Mouse (Mus musculus): ENCODE results near the gene Fam83e.

Fam83e gene

DNA sequence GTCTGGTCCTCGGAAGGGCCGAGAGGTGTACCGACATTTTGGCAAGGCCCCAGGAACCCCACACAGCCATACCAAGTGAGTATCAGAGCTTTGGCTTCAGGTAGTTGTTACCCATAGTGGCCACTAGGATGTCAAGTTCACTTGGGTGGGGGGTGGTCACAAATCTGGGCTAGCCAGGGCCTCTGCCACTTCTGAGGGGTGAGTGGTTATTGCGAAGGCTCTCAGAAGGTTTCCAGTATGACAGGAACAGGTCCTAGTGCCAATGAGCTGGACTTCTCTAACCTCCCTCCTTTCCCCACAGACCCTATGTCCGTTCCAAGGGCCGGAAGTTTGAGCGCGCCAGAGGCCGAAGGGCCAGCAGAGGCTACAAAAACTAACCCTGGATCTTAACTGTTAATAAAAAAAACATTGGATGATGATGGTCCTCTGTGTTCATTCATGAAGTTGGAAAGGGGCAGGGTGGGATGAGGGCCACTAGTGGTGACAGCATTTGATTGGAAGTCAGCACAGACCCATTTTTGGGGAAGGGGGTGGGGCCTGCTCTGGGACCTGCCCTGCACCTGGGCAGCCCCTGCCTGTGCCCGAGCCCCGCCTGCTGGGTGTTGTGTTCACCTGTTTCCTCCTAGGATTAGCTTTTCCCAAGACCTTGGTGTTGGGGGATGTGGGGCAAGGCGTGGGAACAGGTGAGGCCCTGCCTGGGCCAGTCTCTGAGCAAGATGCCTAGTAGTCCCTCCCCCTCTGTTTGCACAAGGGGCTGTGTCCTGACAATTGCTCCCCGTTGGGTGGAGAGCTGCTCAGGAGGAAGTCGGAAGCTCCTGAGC is at the start of gene Fam83e:
Gene Fam83e (plus strand): TSS at position 800 of the 821 bp plus-strand sequence.
- no peak for DNase-seq

GRCm38 (mm10) chr7:45677627-45678295 is 43.3 kb upstream of the Fam83e start:
- no peak for DNase-seq

- no peak for DNase-seq
Observed at GRCm38 (mm10) chr7:45678513-45678912, 42.5 kb upstream of the Fam83e start.

DNA sequence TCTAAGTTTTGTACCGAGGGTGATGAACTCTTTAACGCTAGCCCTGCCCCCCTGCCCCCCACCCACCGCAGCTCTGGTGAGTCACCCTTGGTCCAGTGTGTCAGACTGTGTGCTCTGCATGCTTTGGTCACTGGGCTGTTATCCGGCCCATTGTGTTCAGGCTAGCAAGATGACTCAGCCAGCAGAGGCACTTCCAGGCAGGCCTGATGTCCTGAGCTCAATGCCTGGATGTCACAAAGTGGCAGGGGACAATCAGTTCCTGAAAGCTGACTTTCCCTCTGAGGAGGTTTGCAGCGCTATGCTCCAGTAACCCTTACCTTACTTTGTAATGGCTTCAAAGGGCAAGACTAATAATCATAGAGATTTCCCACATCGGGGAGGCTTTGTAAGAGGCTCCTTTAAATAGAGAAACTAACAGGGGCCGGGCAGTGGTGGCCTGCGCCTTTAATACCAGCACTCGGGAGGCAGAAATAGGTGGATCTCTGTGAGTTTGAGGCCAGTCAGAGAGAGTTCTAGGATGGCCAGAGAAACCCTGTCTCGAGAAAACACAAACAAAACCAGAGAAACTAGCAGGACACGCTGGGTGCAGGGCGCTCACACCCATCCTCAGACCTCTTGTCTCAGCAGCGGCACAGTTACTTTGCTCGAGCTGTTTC is 40.9 kb upstream of the Fam83e start:
- peak; percentile 21 to 34 for DNase-seq

GRCm38 (mm10) chr7:45681046-45681736 is 39.8 kb upstream of the Fam83e start:
- no peak for DNase-seq

- DNase-seq: peak; percentile 76 to 87
Observed at GRCm38 (mm10) chr7:45682144-45683126, 38.6 kb upstream of the Fam83e start.

DNA sequence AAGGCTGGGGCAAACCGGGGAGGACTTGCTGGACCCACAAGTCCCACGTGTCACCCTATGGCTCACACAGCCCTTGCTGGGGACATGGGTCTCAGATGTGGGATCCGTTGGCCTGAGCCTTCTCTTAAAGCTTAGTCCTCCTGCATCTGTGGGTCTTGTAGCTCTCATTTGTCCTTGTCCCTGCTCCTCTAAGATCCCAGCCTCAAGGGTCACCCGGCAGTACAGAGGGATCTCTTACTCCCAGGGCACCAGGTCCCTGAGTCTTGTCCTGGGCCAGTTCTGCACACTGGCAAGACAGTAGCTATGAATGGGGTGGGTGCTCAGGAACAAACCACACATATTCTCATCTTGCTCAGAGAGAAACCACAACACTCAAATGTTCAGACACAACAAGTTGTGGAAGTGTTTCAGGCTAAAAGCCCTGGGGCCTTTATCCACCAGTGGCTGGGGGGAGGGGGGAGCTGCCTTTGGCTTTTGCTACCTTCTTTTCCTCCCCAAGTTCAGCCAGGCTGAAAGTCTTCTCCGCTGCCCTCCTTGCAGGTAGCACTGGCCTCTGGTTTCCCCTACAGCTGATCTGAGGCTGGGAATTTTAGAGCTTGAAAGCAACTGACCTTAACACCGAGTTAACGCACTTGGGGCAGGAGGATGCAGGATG is 37.5 kb upstream of the Fam83e start, which contains the start of gene Ntn5:
Gene Ntn5 (plus strand): TSS at position 627 of the 655 bp plus-strand sequence.
- no peak for DNase-seq

DNA sequence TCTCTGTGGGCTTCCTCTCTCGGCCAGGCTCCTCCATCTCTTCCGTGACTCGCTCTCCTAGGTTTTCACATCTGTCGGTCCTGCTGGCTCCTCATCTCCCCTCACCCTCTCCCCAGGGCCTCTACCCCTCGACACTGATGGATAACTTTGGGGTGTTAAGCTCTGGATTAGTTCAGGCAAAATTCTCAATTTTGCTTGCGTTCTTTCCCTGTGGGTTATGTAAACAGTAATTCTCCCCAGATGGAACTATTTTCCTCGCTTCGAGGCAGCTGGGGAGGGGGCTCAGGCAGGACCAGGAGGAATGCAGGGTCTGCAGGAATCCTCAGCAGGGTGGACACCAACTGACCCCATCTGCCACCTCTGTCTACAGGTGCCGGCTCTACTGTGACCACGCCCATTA is 35.2 kb upstream of the Fam83e start:
- DNase-seq: no peak

DNA sequence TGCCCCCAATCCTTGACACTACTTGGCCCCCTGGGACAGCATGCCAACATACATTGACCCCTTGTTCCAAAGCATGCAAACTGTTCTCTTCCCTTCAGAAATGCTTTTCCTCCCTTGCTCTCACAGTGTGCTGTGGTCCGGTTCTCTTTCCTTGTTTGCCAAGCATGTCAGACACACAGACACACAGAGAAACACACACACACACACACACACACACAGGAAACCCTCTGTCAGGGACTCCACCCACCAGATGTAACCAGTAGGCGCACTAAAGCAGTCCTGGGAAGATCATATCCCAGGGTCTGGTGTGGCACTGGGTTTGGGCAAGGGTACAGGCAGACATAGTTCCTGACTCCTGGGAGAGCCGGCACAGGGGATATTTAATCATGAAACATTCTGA is 34.2 kb upstream of the Fam83e start:
- DNase-seq: no peak

DNA sequence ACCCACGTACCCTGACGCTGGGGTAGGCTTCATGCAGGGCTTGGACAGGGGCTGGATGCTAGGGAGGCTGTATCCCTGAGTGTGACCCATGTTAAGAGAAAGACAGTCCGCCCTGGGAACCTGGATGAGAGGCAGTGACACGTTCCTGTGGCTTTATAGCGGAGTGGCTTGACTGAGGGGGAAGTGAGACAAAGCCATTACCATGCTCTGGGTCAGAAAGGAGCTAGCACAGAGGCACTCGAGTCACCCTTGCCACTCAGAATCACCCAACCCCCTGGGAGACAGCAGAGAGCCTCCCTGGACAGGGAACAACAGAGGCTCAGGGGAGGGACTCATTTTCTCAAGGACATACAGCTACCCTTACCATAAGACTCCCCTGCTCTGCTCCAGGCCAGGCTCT is 31.9 kb upstream of the Fam83e start:
- DNase-seq: no peak

DNA sequence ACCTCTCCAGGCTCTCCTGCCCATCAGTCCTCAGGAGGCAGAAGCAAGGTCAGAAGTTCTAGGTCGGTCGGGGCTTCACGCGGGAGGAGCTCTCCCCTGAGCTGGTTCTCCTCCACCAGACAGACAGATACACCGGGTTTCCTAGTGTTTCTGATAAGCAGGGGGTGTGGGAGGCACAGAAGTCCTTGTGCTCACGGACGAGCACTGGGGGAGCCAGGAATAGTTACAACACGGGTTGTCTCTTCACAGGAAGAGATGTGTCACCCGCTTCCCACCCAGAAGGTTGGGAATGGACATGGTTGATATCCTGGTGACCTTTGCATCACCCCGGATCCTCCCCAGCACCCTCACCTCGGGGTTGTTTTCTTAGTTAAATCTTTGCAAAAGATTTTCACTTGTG is 31.2 kb upstream of the Fam83e start:
- DNase-seq: peak in 1 of 2 experiments; percentile 26

GRCm38 (mm10) chr7:45692364-45692763 is 28.6 kb upstream of the Fam83e start:
- no peak for DNase-seq

- no peak for DNase-seq
Observed at GRCm38 (mm10) chr7:45693921-45694591, 27.0 kb upstream of the Fam83e start, which contains the start of gene Sec1. TSS of gene Sec1 (minus strand) at chr7:45694402.

DNA sequence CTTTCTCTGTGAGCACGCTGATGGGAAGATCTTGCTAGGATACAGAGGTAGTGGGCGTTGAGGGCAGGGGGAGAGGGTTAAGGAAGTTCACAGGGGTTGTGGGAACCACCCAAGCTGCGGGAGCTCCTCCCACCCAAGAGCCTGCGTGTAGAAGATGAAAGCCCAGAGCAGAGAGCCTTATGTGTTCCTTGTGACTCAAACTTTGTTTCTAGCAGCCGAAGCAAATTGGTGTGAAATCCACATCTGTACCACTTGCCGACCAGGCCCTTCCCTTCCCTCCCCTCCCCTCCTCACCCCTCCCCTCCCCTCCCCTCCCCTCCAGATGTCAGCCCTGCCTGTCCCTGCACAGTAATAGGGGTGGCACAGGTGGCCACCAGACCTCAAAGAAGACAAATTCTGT is 25.9 kb upstream of the Fam83e start:
- no peak for DNase-seq

DNA sequence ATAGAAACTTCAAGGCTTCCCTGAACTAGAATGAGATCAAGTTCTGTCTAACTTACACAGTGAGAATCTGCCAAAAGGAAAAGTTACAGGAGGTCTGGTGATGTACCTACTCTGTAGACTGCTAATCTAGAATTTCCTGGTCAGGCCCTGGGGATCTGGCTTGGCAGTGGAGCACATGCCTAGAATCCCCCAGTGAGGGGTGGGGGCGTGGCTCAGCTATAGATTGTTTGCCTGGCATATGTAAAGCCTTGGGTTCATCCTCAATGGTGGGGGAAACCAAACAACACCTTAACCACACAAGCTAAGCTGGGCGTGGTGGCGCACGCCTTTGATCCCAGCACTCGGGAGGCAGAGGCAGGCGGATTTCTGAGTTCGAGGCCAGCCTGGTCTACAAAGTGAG is 23.1 kb upstream of the Fam83e start:
- no peak for DNase-seq

GRCm38 (mm10) chr7:45699523-45700141 is 21.4 kb upstream of the Fam83e start, which contains the start of gene Car11:
TSS of gene Car11 (plus strand) at chr7:45699843.
- DNase-seq: no peak

DNA sequence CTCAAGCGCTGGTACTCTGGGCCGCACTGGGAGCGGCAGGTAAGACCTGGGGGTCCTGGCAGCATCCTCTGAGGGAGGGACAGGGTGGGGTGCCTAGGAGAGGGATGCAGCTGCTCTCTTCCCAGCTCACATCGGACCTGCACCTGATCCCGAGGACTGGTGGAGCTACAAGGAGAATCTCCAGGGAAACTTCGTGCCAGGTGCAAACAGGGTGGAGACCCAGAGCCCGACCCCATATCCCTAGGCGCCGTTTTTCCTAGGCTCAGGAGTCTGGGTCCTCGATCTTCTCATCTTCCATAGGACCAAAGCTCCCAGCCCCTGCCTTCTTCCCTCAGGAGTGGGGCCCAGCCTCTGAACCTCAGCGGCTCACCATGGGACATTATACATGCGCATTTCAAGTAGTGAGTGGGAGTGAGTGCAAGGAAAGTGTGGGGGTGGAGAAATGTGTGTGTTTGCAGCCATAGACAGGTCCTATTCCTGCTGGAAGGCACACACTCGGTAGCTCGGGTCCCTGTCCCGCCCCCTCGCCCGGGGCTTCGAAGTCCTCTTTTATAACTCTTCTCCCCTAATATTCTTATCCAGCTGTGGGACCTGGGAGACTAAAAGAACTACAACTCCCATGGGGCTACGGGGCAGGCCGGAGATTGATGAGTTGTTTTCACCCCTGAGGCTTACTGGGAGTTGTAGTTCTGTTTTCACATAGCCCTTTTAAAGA is 20.6 kb upstream of the Fam83e start:
- DNase-seq: peak; percentile 86

DNA sequence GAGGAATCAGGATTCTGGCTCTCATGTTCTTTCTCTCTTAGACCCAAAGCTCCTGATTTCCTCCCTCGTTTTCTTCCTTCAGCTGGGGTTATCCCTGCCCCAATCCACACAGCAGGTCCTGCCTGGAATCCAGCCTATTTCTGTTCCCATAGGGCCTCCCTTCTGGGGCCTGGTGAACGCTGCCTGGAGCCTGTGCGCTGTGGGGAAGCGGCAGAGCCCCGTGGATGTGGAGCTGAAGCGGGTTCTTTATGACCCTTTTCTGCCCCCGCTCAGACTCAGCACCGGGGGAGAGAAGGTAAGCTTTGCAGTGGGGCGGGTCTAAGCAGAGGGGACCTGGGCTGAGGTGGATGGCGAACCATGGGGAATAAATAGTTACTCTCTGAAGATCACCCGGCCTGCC is 19.9 kb upstream of the Fam83e start:
- no peak for DNase-seq

DNA sequence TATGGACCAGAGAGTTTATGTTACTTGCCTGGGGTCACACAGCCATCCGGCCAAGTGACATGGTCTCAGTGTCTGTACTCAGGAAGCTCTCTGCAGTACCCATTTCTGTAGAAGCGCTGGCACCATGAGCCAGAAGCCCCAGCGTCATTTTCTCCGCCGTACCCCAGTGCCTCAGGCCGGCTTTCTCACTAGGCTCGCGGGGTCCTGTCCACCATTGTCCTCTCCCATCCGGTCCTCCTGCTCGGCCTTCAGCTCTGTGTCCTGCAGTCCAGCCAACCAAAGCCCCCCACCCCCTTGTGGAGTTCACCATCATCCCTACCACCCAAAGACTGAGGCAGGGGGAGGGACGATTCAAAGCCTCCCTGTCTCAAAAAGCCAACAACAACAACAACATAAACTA is 19.4 kb upstream of the Fam83e start:
- DNase-seq: peak in 1 of 2 experiments; percentile 23
